Mouse (Mus musculus): ENCODE data around the gene Cit.

- TF ChIP-seq CTCF (IDR thresholded peaks at IDR 0.05; ENCODE audit: borderline replicate concordance, control insufficient read depth, extremely low read depth, insufficient read depth, low read length, poor library complexity): no peak
- TF ChIP-seq POLR2A (IDR thresholded peaks at IDR 0.05; ENCODE audit: control insufficient read depth, extremely low read depth, insufficient read depth, low read length, poor library complexity): no peak
Observed at GRCm38 (mm10) chr5:115957177-115957576, 112.1 kb downstream of the Cit start.
